Mouse (Mus musculus): Measurements from ENCODE around the gene 2210016L21Rik.
"Not testable (repeated sequence)": the region's sequence is repeated elsewhere in the genome, so short reads cannot be mapped to it uniquely, and the experiment has no call there.

The 2210016L21Rik gene

GRCm38 (mm10) chr5:114942074-114942765 is at the start of gene 2210016L21Rik:
TSS of gene 2210016L21Rik (plus strand) at chr5:114942158.
- peak; percentile 70 to 75 for DNase-seq (ENCODE audit: low spot score in 2 of 2)

- DNase-seq (ENCODE audit: low spot score in 2 of 2), result no peak
Observed at GRCm38 (mm10) chr5:114895542-114895941, 46.4 kb upstream of the 2210016L21Rik start.

- peak in 1 of 2 experiments; percentile 9 for DNase-seq (ENCODE audit: low spot score in 2 of 2)
Observed at GRCm38 (mm10) chr5:114896688-114897373, 45.1 kb upstream of the 2210016L21Rik start, which contains the start of gene Oasl2. TSS of gene Oasl2 (plus strand) at chr5:114896936.

- DNase-seq (ENCODE audit: low spot score in 2 of 2), result no peak
Observed at GRCm38 (mm10) chr5:114897374-114897793, 44.6 kb upstream of the 2210016L21Rik start.

- DNase-seq (ENCODE audit: low spot score in 2 of 2), result no peak
Observed at GRCm38 (mm10) chr5:114898857-114899256, 43.1 kb upstream of the 2210016L21Rik start.

- DNase-seq (ENCODE audit: low spot score in 2 of 2), result peak in 1 of 2 experiments; percentile 56
Observed at GRCm38 (mm10) chr5:114902413-114902812, 39.5 kb upstream of the 2210016L21Rik start.

GRCm38 (mm10) chr5:114908598-114909305 is 33.2 kb upstream of the 2210016L21Rik start:
- DNase-seq (ENCODE audit: low spot score in 2 of 2), result no peak

GRCm38 (mm10) chr5:114913686-114914085 is 28.3 kb upstream of the 2210016L21Rik start:
- no peak for DNase-seq (ENCODE audit: low spot score in 2 of 2)

- DNase-seq (ENCODE audit: low spot score in 2 of 2), result no peak
Observed at GRCm38 (mm10) chr5:114914855-114915254, 27.1 kb upstream of the 2210016L21Rik start.

- DNase-seq (ENCODE audit: low spot score in 2 of 2), result no peak
Observed at GRCm38 (mm10) chr5:114915854-114916253, 26.1 kb upstream of the 2210016L21Rik start.

GRCm38 (mm10) chr5:114916777-114917176 is 25.2 kb upstream of the 2210016L21Rik start:
- peak in 1 of 2 experiments; percentile 53 for DNase-seq (ENCODE audit: low spot score in 2 of 2)

GRCm38 (mm10) chr5:114917357-114917756 is 24.6 kb upstream of the 2210016L21Rik start:
- DNase-seq (ENCODE audit: low spot score in 2 of 2), result not testable (repeated sequence)

- DNase-seq (ENCODE audit: low spot score in 2 of 2), result peak; percentile 71 to 88
Observed at GRCm38 (mm10) chr5:114921551-114922365, 20.2 kb upstream of the 2210016L21Rik start.

GRCm38 (mm10) chr5:114922366-114922731 is 19.6 kb upstream of the 2210016L21Rik start:
- DNase-seq (ENCODE audit: low spot score in 2 of 2), result no peak

- peak; percentile 75 to 77 for DNase-seq (ENCODE audit: low spot score in 2 of 2)
Observed at GRCm38 (mm10) chr5:114922998-114923473, 18.9 kb upstream of the 2210016L21Rik start, which contains the start of gene Oasl1. TSS of gene Oasl1 (plus strand) at chr5:114923240.

GRCm38 (mm10) chr5:114926153-114926684 is 15.7 kb upstream of the 2210016L21Rik start:
- DNase-seq (ENCODE audit: low spot score in 2 of 2), result no peak

- DNase-seq (ENCODE audit: low spot score in 2 of 2), result no peak
Observed at GRCm38 (mm10) chr5:114926753-114927152, 15.2 kb upstream of the 2210016L21Rik start.

GRCm38 (mm10) chr5:114931626-114932025 is 10.3 kb upstream of the 2210016L21Rik start:
- DNase-seq (ENCODE audit: low spot score in 2 of 2), result no peak

- no peak for DNase-seq (ENCODE audit: low spot score in 2 of 2)
Observed at GRCm38 (mm10) chr5:114933206-114933605, 8.8 kb upstream of the 2210016L21Rik start.

GRCm38 (mm10) chr5:114935838-114936237 is 6.1 kb upstream of the 2210016L21Rik start:
- DNase-seq (ENCODE audit: low spot score in 2 of 2), result no peak

GRCm38 (mm10) chr5:114941138-114941537 is 820 bp upstream of the 2210016L21Rik start:
- not testable (repeated sequence) for DNase-seq (ENCODE audit: low spot score in 2 of 2)

Data from natural killer cell, adult 2 months (primary cell).